Mouse (Mus musculus) olfactory bulb, adult 2 months (tissue): Measurements from ENCODE around the gene Odf3. TPM values are rescaled to one million over a fixed set of nuclear protein-coding genes. Genes with fewer than 3 reads are reported as not detected.
A peak's percentile ranks its signal among the peaks of the same experiment; 100 is the strongest.

ENCODE experiments used
- H3K27ac ChIP-seq: fragments of 200-500 bp; 2 replicates; pipeline ENCODE4 v1.5.1; 2012; ENCODE audit warnings: low read depth, low read length; ENCODE audit not compliant: insufficient read depth
- H3K4me1 ChIP-seq: fragments of 200-500 bp; 2 replicates; pipeline ENCODE4 v1.6.1; 2012; ENCODE audit warnings: low read length; ENCODE audit not compliant: control insufficient read depth, insufficient read depth
- H3K4me3 ChIP-seq: fragments of 200-500 bp; 2 replicates; pipeline ENCODE4 v1.5.1; 2012; ENCODE audit warnings: mild to moderate bottlenecking, low read depth, low read length, moderate library complexity; ENCODE audit not compliant: insufficient read depth
- CTCF ChIP-seq: fragments of 200-500 bp; IDR thresholded peaks from 2 replicates; pipeline ENCODE4 v1.5.1; 2012; ENCODE audit warnings: low read depth, mild to moderate bottlenecking, low read length, moderate library complexity; ENCODE audit not compliant: insufficient read depth
- POLR2A ChIP-seq: fragments of 200-500 bp; IDR thresholded peaks from 2 replicates; pipeline ENCODE4 v1.6.1; 2012; ENCODE audit warnings: mild to moderate bottlenecking, low read depth, low read length, moderate library complexity; ENCODE audit not compliant: insufficient read depth
- WGBS: fragments of 180-500 bp; shearing (Covaris S2); methylation state at CpG from one replicate; pipeline ENCODE4 v1.1.7; 2018; 5-methylcytosine and 5-hydroxymethylcytosine counted together
- polyA plus RNA-seq: library from polyadenylated mRNA; stranded (reverse); fragments of >200 nt; gene quantifications from 2 replicates; pipeline ENCODE4 v1.2.4, GENCODE M21; 2012; ENCODE audit warnings: low replicate concordance; ENCODE audit not compliant: missing spikeins, insufficient read depth, insufficient read length

Gene Odf3
- polyA plus RNA-seq, 1 experiment = not detected

- Histone ChIP-seq H3K27ac (no peak overlapping the region), H3K4me1 (no peaks in the 10 kb centered on the region), H3K4me3 (no peak overlapping the region)
- WGBS = 65% methylated on average over 5 of the region's 5 CpGs
- TF ChIP-seq POLR2A = no peak
- TF ChIP-seq CTCF = no peak
Measured at GRCm38 (mm10) chr7:140839556-140839955, 8.0 kb upstream of the Odf3 start.

GRCm38 (mm10) chr7:140840750-140841735, 6.6 kb upstream of the Odf3 start:
- TF ChIP-seq POLR2A (no peak), CTCF (no peak)
- Histone ChIP-seq H3K27ac (no peak overlapping the region), H3K4me3 (no peak overlapping the region), H3K4me1 (no peaks in the 10 kb centered on the region; the same call in 1 of the 2 replicates)
- WGBS = 49% methylated on average over 19 of the region's 19 CpGs

DNA sequence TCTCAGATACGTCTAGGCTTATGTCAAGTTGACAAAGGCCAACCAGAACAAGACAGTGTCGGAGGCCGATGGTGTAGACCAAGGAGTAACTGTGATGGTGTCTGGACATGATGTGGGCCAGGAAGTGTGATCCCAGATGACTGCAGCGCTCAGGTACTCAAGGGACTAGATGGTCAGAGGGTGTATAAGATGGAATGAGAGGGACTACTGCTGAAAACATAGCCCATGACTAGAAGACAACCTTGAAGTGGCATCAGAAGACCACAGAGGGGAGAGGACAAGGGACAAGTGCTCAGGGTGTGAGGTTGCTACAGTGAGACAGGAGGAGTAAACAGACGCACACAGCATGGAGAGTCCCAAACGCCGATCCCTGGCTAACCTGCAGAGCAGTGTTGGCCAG, 3.8 kb upstream of the Odf3 start:
- Histone ChIP-seq H3K27ac (no peak overlapping the region), H3K4me3 (no peak overlapping the region), H3K4me1 (no peaks in the 10 kb centered on the region; the same call in 1 of the 2 replicates)
- TF ChIP-seq POLR2A (no peak), CTCF (no peak)
- WGBS = 79% methylated on average over 7 of the region's 7 CpGs

DNA sequence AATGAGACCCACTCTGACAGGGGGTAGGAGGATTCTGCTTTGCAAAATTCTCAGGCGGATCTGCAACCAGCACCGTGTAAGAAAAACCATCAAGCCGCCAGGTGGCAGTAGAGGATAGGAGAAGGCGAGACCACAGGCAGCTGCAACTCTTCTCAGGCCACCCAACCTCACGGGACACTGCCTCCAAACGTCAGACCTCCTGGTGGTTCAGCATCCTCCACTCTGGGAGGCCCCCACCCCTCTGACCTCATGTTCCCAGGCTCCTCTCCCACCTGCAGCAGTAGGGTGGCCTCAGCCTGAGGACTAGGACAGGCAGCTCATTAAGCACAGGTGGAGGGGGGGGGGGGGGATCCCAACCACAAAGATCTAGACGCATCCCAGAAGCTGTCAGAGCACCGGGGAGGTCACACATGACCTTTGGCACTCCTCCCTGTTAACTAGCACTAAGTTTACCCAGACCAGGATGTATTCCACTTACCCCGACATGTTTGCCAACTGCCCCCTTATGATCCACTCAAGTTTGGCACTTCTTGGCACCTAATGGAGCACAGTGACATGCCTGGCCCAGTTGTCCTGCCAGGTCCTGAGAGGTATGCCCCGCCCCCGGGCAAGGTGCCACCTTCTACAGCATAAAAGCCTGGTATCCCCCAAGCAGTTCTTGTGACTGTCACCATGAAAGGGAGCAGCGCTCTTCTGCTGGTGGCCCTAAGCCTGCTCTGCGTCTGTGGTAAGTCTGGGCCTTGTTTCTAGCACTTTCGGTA, 2.5 kb upstream of the Odf3 start, which contains the start of gene Scgb1c1:
Scgb1c1 (plus strand) TSS at position 643 of the 761 bp plus-strand sequence.
- Histone ChIP-seq H3K4me1 (no peaks in the 10 kb centered on the region; the same call in 1 of the 2 replicates), H3K4me3 (no peak within 1 kb of the TSS), H3K27ac (no peak within 1 kb of the TSS)
- 26% methylated on average over 14 of the region's 14 CpGs for WGBS
- TF ChIP-seq POLR2A = no peak
- peak; percentile 80 for TF ChIP-seq CTCF

GRCm38 (mm10) chr7:140845683-140846082, 1.9 kb upstream of the Odf3 start:
- no peak for TF ChIP-seq CTCF
- no peak for TF ChIP-seq POLR2A
- 70% methylated on average over 4 of the region's 4 CpGs for WGBS
- no peak overlapping the region for H3K4me3 ChIP-seq
- H3K27ac ChIP-seq = no peak overlapping the region
- no peaks in the 10 kb centered on the region; the same call in 1 of the 2 replicates for H3K4me1 ChIP-seq

- Histone ChIP-seq H3K27ac (no peak overlapping the region), H3K4me3 (no peak overlapping the region), H3K4me1 (no peaks in the 10 kb centered on the region; the same call in 1 of the 2 replicates)
- WGBS = 83% methylated on average over 10 of the region's 10 CpGs
- TF ChIP-seq POLR2A (no peak), CTCF (no peak)
Measured at GRCm38 (mm10) chr7:140846676-140847075, 929 bp upstream of the Odf3 start.

GRCm38 (mm10) chr7:140848591-140848990, 986 bp downstream of the Odf3 start:
- no peak overlapping the region for H3K4me3 ChIP-seq
- H3K4me1 ChIP-seq = no peaks in the 10 kb centered on the region; the same call in 1 of the 2 replicates
- no peak overlapping the region for H3K27ac ChIP-seq
- no peak for TF ChIP-seq POLR2A
- TF ChIP-seq CTCF = no peak
- 92% methylated on average over 10 of the region's 10 CpGs for WGBS

- peaks cover 10% of the 10 kb centered on the region for H3K4me1 ChIP-seq
- H3K27ac ChIP-seq = no peak overlapping the region
- 94% methylated on average over 4 of the region's 4 CpGs for WGBS
- TF ChIP-seq CTCF = no peak
- no peak for TF ChIP-seq POLR2A
- no peak overlapping the region for H3K4me3 ChIP-seq
Measured at GRCm38 (mm10) chr7:140851916-140852315, 4.3 kb downstream of the Odf3 start.
